Mouse (Mus musculus) forebrain, embryonic 11.5 days (tissue): ENCODE data around the gene Syt16. TPM values are rescaled to one million over a fixed set of nuclear protein-coding genes. Genes with fewer than 3 reads are reported as not detected.

Experiments used
- ATAC-seq: fragments of 200-750 bp; cut with Nextera tagmentation; replicated peaks from 2 replicates; pipeline ENCODE4 v1.8.0; 2017; ENCODE audit warnings: moderate TSS enrichment; ENCODE audit not compliant: low FRiP score
- DNase-seq: peaks from one replicate; pipeline ENCODE4 v3.0.0-alpha.2; 2017; ENCODE audit warnings: low spot score
- H3K27ac ChIP-seq: fragments of 300-500 bp; sonication (generic); 2 replicates; pipeline ENCODE4 v1.5.1; 2014; ENCODE audit warnings: low read depth, low read length
- H3K27me3 ChIP-seq: fragments of 300-500 bp; sonication (generic); 2 replicates; pipeline ENCODE4 v1.6.1; 2014; ENCODE audit warnings: mild to moderate bottlenecking, low read length, mixed read lengths; ENCODE audit not compliant: control insufficient read depth, insufficient read depth
- H3K36me3 ChIP-seq: fragments of 300-500 bp; sonication (generic); 2 replicates; pipeline ENCODE4 v1.6.1; 2014; ENCODE audit warnings: mild to moderate bottlenecking, low read length, moderate library complexity, mixed read lengths; ENCODE audit not compliant: control insufficient read depth, insufficient read depth
- H3K4me1 ChIP-seq: fragments of 300-500 bp; sonication (generic); replicated peaks from 2 replicates; pipeline ENCODE4 v1.6.1; 2014; ENCODE audit warnings: low read length, mixed read lengths; ENCODE audit not compliant: control insufficient read depth, insufficient read depth
- H3K4me2 ChIP-seq: fragments of 300-500 bp; sonication (generic); 2 replicates; pipeline ENCODE4 v1.6.1; 2014; ENCODE audit warnings: low read depth, mild to moderate bottlenecking, low read length, moderate library complexity, mixed read lengths; ENCODE audit not compliant: severe bottlenecking
- H3K4me3 ChIP-seq: fragments of 300-500 bp; sonication (generic); 2 replicates; pipeline ENCODE4 v1.5.1; 2014; ENCODE audit warnings: low read depth, low read length
- H3K9ac ChIP-seq: fragments of 300-500 bp; sonication (generic); 2 replicates; pipeline ENCODE4 v1.6.1; 2014; ENCODE audit warnings: low read length
- H3K9me3 ChIP-seq: fragments of 300-500 bp; sonication (generic); 2 replicates; pipeline ENCODE4 v1.6.1; 2016; ENCODE audit warnings: low read length, mixed read lengths; ENCODE audit not compliant: control insufficient read depth
- WGBS: fragments of 180-500 bp; shearing (Covaris S2); extraction: QIAGEN DNeasy Blood & Tissue Kit; methylation state at CpG from one replicate; pipeline ENCODE4 v1.1.7; 2014; 5-methylcytosine and 5-hydroxymethylcytosine counted together
- polyA plus RNA-seq: library from polyadenylated mRNA; unstranded; fragments of >200 nt; fragmentation: Nextera tagmentation; extraction: Ambion mirVana; gene quantifications from 2 replicates; pipeline ENCODE4 v1.2.1, GENCODE M21; 2014

The Syt16 gene
- polyA plus RNA-seq, 1 experiment from 2014 or later: 4.9 TPM

GRCm38 (mm10) chr12:74189840-74190239 lies 192.4 kb downstream of the Syt16 start:
- DNase-seq: no peak
- 79% methylated on average over 4 of the region's 4 CpGs for WGBS
- no peaks in the 10 kb centered on the region for H3K9me3 ChIP-seq
- H3K4me1 ChIP-seq: no peaks in the 10 kb centered on the region; the same call in 1 of the 2 replicates
- H3K36me3 ChIP-seq: no peaks in the 10 kb centered on the region
- H3K4me3 ChIP-seq: no peak overlapping the region
- no peak overlapping the region for H3K9ac ChIP-seq
- no peaks in the 10 kb centered on the region for H3K27me3 ChIP-seq
- ATAC-seq: no peak
- no peak overlapping the region for H3K4me2 ChIP-seq
- no peak overlapping the region for H3K27ac ChIP-seq

GRCm38 (mm10) chr12:74190297-74190696 lies 192.8 kb downstream of the Syt16 start:
- H3K4me3 ChIP-seq: no peak overlapping the region
- H3K27me3 ChIP-seq: no peaks in the 10 kb centered on the region
- DNase-seq (no peak), ATAC-seq (no peak)
- no peak overlapping the region for H3K27ac ChIP-seq
- no peak overlapping the region for H3K4me2 ChIP-seq
- H3K9ac ChIP-seq: no peak overlapping the region
- H3K9me3 ChIP-seq: no peaks in the 10 kb centered on the region
- WGBS: 90% methylated on average over 5 of the region's 5 CpGs
- H3K36me3 ChIP-seq: no peaks in the 10 kb centered on the region
- H3K4me1 ChIP-seq: no peaks in the 10 kb centered on the region; the same call in 1 of the 2 replicates

GRCm38 (mm10) chr12:74192552-74192951 lies 195.1 kb downstream of the Syt16 start:
- DNase-seq: no peak
- H3K4me2 ChIP-seq: no peak overlapping the region
- no peak overlapping the region for H3K27ac ChIP-seq
- H3K9me3 ChIP-seq: no peaks in the 10 kb centered on the region
- WGBS: 91% methylated on average over 4 of the region's 4 CpGs
- no peak overlapping the region for H3K4me3 ChIP-seq
- H3K27me3 ChIP-seq: no peaks in the 10 kb centered on the region
- ATAC-seq: no peak
- no peaks in the 10 kb centered on the region; the same call in 1 of the 2 replicates for H3K4me1 ChIP-seq
- no peak overlapping the region for H3K9ac ChIP-seq
- H3K36me3 ChIP-seq: no peaks in the 10 kb centered on the region

GRCm38 (mm10) chr12:74201410-74201809 lies 203.9 kb downstream of the Syt16 start:
- H3K4me2 ChIP-seq: no peak overlapping the region
- ATAC-seq (no peak), DNase-seq (no peak)
- no peaks in the 10 kb centered on the region for H3K36me3 ChIP-seq
- H3K27me3 ChIP-seq: no peaks in the 10 kb centered on the region
- WGBS: 87% methylated on average over 5 of the region's 5 CpGs
- no peak overlapping the region for H3K9ac ChIP-seq
- no peaks in the 10 kb centered on the region for H3K4me1 ChIP-seq
- H3K27ac ChIP-seq: no peak overlapping the region
- H3K9me3 ChIP-seq: no peaks in the 10 kb centered on the region
- H3K4me3 ChIP-seq: no peak overlapping the region

GRCm38 (mm10) chr12:74202431-74203042 lies 205.1 kb downstream of the Syt16 start:
- Histone ChIP-seq H3K27ac (no peak overlapping the region), H3K9ac (no peak overlapping the region), H3K27me3 (no peaks in the 10 kb centered on the region), H3K9me3 (no peaks in the 10 kb centered on the region), H3K4me2 (no peak overlapping the region), H3K4me3 (no peak overlapping the region), H3K36me3 (no peaks in the 10 kb centered on the region), H3K4me1 (no peaks in the 10 kb centered on the region)
- no peak for ATAC-seq
- no peak for DNase-seq
- WGBS: 79% methylated on average over 6 of the region's 6 CpGs

- no peak for DNase-seq
- H3K27ac ChIP-seq: no peak overlapping the region
- H3K4me3 ChIP-seq: no peak overlapping the region
- 73% methylated on average over 3 of the region's 3 CpGs for WGBS
- no peaks in the 10 kb centered on the region for H3K4me1 ChIP-seq
- no peaks in the 10 kb centered on the region for H3K36me3 ChIP-seq
- no peak overlapping the region for H3K9ac ChIP-seq
- ATAC-seq: no peak
- no peaks in the 10 kb centered on the region for H3K27me3 ChIP-seq
- H3K9me3 ChIP-seq: no peaks in the 10 kb centered on the region
- H3K4me2 ChIP-seq: no peak overlapping the region
Observed at GRCm38 (mm10) chr12:74212156-74212555, 214.7 kb downstream of the Syt16 start.

GRCm38 (mm10) chr12:74216103-74216728 lies 218.8 kb downstream of the Syt16 start:
- Histone ChIP-seq H3K9ac (no peak overlapping the region), H3K9me3 (no peaks in the 10 kb centered on the region), H3K4me2 (no peak overlapping the region), H3K4me1 (no peaks in the 10 kb centered on the region), H3K27ac (no peak overlapping the region), H3K4me3 (no peak overlapping the region), H3K27me3 (no peaks in the 10 kb centered on the region), H3K36me3 (no peaks in the 10 kb centered on the region)
- no peak for DNase-seq
- 84% methylated on average over 5 of the region's 5 CpGs for WGBS
- no peak for ATAC-seq

- no peak overlapping the region for H3K4me2 ChIP-seq
- no peak overlapping the region for H3K4me3 ChIP-seq
- DNase-seq: no peak
- H3K4me1 ChIP-seq: no peaks in the 10 kb centered on the region
- H3K27ac ChIP-seq: no peak overlapping the region
- no peaks in the 10 kb centered on the region for H3K36me3 ChIP-seq
- 84% methylated on average over 4 of the region's 4 CpGs for WGBS
- no peaks in the 10 kb centered on the region for H3K27me3 ChIP-seq
- no peaks in the 10 kb centered on the region for H3K9me3 ChIP-seq
- H3K9ac ChIP-seq: no peak overlapping the region
- no peak for ATAC-seq
Observed at GRCm38 (mm10) chr12:74219909-74220308, 222.4 kb downstream of the Syt16 start.

GRCm38 (mm10) chr12:74220651-74221050 lies 223.2 kb downstream of the Syt16 start:
- Histone ChIP-seq H3K27me3 (no peaks in the 10 kb centered on the region), H3K4me2 (no peak overlapping the region), H3K36me3 (no peaks in the 10 kb centered on the region), H3K4me1 (no peaks in the 10 kb centered on the region), H3K27ac (no peak overlapping the region), H3K4me3 (no peak overlapping the region), H3K9me3 (no peaks in the 10 kb centered on the region), H3K9ac (no peak overlapping the region)
- 76% methylated on average over 1 of the region's 1 CpGs for WGBS
- ATAC-seq: no peak
- no peak for DNase-seq
